Mouse (Mus musculus) thymus, adult 2 months (tissue): Measurements from ENCODE around the gene Gkap1.

Source experiments
- CTCF ChIP-seq: fragments of 200-500 bp; IDR thresholded peaks from 2 replicates; pipeline ENCODE4 v1.5.1; 2012; ENCODE audit warnings: mild to moderate bottlenecking, control low read depth, low read length, moderate library complexity, borderline replicate concordance; ENCODE audit not compliant: control insufficient read depth, poor library complexity, insufficient read depth; ENCODE audit errors: extremely low read depth
- POLR2A ChIP-seq: fragments of 200-500 bp; IDR thresholded peaks from 2 replicates; pipeline ENCODE4 v1.6.1; 2012; ENCODE audit warnings: mild to moderate bottlenecking, low read length, control low read depth, moderate library complexity; ENCODE audit not compliant: control insufficient read depth, poor library complexity, insufficient read depth; ENCODE audit errors: extremely low read depth

- TF ChIP-seq POLR2A, result no peak
- no peak for TF ChIP-seq CTCF
These were observed at the start of gene Gkap1 for GRCm38 (mm10) chr13:58275599-58275998.
